Mouse (Mus musculus) hindbrain, embryonic 16.5 days (tissue): ENCODE results near the gene Dcbld1. TPM values are rescaled to one million over a fixed set of nuclear protein-coding genes. Genes with fewer than 3 reads are reported as not detected.
A peak's percentile ranks its signal among the peaks of the same experiment; 100 is the strongest.

Source experiments
- ATAC-seq: fragments of 200-750 bp; cut with Nextera tagmentation; 2 replicates; pipeline ENCODE4 v1.8.0; 2017; ENCODE audit warnings: moderate TSS enrichment, moderate library complexity
- H3K27ac ChIP-seq: fragments of 300-500 bp; sonication (generic); 2 replicates; pipeline ENCODE4 v1.5.1; 2014; ENCODE audit warnings: low read depth, mild to moderate bottlenecking, control low read depth, low read length, moderate library complexity
- H3K27me3 ChIP-seq: fragments of 300-500 bp; sonication (generic); replicated peaks from 2 replicates; pipeline ENCODE4 v1.6.1; 2014; ENCODE audit warnings: low read length; ENCODE audit not compliant: control insufficient read depth, insufficient read depth
- H3K36me3 ChIP-seq: fragments of 300-500 bp; sonication (generic); 2 replicates; pipeline ENCODE4 v1.6.1; 2014; ENCODE audit warnings: mild to moderate bottlenecking, low read length, moderate library complexity, mixed read lengths; ENCODE audit not compliant: control insufficient read depth, insufficient read depth
- H3K4me1 ChIP-seq: fragments of 300-500 bp; sonication (generic); 2 replicates; pipeline ENCODE4 v1.6.1; 2014; ENCODE audit warnings: low read depth, low read length; ENCODE audit not compliant: control insufficient read depth, insufficient read depth
- H3K4me2 ChIP-seq: fragments of 300-500 bp; sonication (generic); 2 replicates; pipeline ENCODE4 v1.6.1; 2014; ENCODE audit warnings: mild to moderate bottlenecking, low read length, control low read depth, moderate library complexity
- H3K4me3 ChIP-seq: fragments of 300-500 bp; sonication (generic); 2 replicates; pipeline ENCODE4 v1.5.1; 2014; ENCODE audit warnings: mild to moderate bottlenecking, low read length, control low read depth, moderate library complexity
- H3K9ac ChIP-seq: fragments of 300-500 bp; sonication (generic); 2 replicates; pipeline ENCODE4 v1.6.1; 2014; ENCODE audit warnings: low read depth, mild to moderate bottlenecking, control low read depth, low read length, moderate library complexity
- H3K9me3 ChIP-seq: fragments of 300-500 bp; sonication (generic); 2 replicates; pipeline ENCODE4 v1.6.1; 2014; ENCODE audit warnings: mild to moderate bottlenecking, low read length, moderate library complexity; ENCODE audit not compliant: control insufficient read depth
- WGBS: fragments of 180-500 bp; shearing (Covaris S2); extraction: QIAGEN DNeasy Blood & Tissue Kit; methylation state at CpG from one replicate; pipeline ENCODE4 v1.1.7; 2014; 5-methylcytosine and 5-hydroxymethylcytosine counted together
- polyA plus RNA-seq: library from polyadenylated mRNA; unstranded; fragments of >200 nt; fragmentation: Nextera tagmentation; extraction: Ambion mirVana; gene quantifications from 2 replicates; pipeline ENCODE4 v1.2.1, GENCODE M21; 2015

The Dcbld1 gene
- 21.0 and 23.2 TPM in 2 replicates for polyA plus RNA-seq

GRCm38 (mm10) chr10:52233301-52233968, at the start of gene Dcbld1:
Gene Dcbld1 (plus strand): TSS chr10:52233619.
- no peaks in the 10 kb centered on the region for H3K36me3 ChIP-seq
- under 1% methylated on average over 39 of the region's 60 CpGs for WGBS
- H3K9ac ChIP-seq, result peak within 1 kb of the TSS; percentile 81
- no peaks in the 10 kb centered on the region for H3K9me3 ChIP-seq
- H3K4me2 ChIP-seq, result peak within 1 kb of the TSS; percentile 92
- peak within 1 kb of the TSS; percentile 69 for H3K4me3 ChIP-seq
- no peaks in the 10 kb centered on the region for H3K27me3 ChIP-seq
- ATAC-seq, result peak; percentile 95
- peak within 1 kb of the TSS; percentile 74 for H3K27ac ChIP-seq
- peaks cover 12% of the 10 kb centered on the region for H3K4me1 ChIP-seq

- H3K9me3 ChIP-seq, result no peaks in the 10 kb centered on the region
- H3K9ac ChIP-seq, result no peak overlapping the region
- H3K4me1 ChIP-seq, result no peaks in the 10 kb centered on the region
- H3K4me3 ChIP-seq, result no peak overlapping the region
- WGBS, result 88% methylated on average over 4 of the region's 4 CpGs
- H3K4me2 ChIP-seq, result no peak overlapping the region
- no peak overlapping the region for H3K27ac ChIP-seq
- H3K36me3 ChIP-seq, result no peaks in the 10 kb centered on the region
- ATAC-seq, result no peak
- no peaks in the 10 kb centered on the region for H3K27me3 ChIP-seq
Observed at GRCm38 (mm10) chr10:52185900-52186299, 47.5 kb upstream of the Dcbld1 start.

- Histone ChIP-seq H3K9me3 (no peaks in the 10 kb centered on the region), H3K9ac (no peak within 1 kb of the TSS), H3K4me3 (no peak within 1 kb of the TSS), H3K27me3 (no peaks in the 10 kb centered on the region), H3K27ac (no peak within 1 kb of the TSS), H3K36me3 (no peaks in the 10 kb centered on the region), H3K4me1 (no peaks in the 10 kb centered on the region), H3K4me2 (no peak within 1 kb of the TSS)
- 89% methylated on average over 7 of the region's 7 CpGs for WGBS
- ATAC-seq, result no peak
Observed at GRCm38 (mm10) chr10:52194957-52195852, 38.2 kb upstream of the Dcbld1 start, which contains the start of gene Ros1. Gene Ros1 (minus strand): TSS chr10:52195244.

- Histone ChIP-seq H3K27me3 (no peaks in the 10 kb centered on the region), H3K4me3 (no peak overlapping the region), H3K9me3 (no peaks in the 10 kb centered on the region), H3K4me1 (no peaks in the 10 kb centered on the region), H3K4me2 (no peak overlapping the region), H3K9ac (no peak overlapping the region), H3K27ac (no peak overlapping the region), H3K36me3 (no peaks in the 10 kb centered on the region)
- no peak for ATAC-seq
- WGBS, result 82% methylated on average over 2 of the region's 2 CpGs
Observed at GRCm38 (mm10) chr10:52204006-52204405, 29.4 kb upstream of the Dcbld1 start.

GRCm38 (mm10) chr10:52215267-52215818, 18.1 kb upstream of the Dcbld1 start:
- no peak for ATAC-seq
- H3K4me2 ChIP-seq, result no peak overlapping the region
- H3K9ac ChIP-seq, result no peak overlapping the region
- no peaks in the 10 kb centered on the region for H3K36me3 ChIP-seq
- H3K27ac ChIP-seq, result no peak overlapping the region
- no peaks in the 10 kb centered on the region for H3K27me3 ChIP-seq
- H3K9me3 ChIP-seq, result no peaks in the 10 kb centered on the region
- H3K4me1 ChIP-seq, result no peaks in the 10 kb centered on the region
- 54% methylated on average over 2 of the region's 2 CpGs for WGBS
- H3K4me3 ChIP-seq, result no peak overlapping the region

- no peaks in the 10 kb centered on the region for H3K9me3 ChIP-seq
- no peak overlapping the region for H3K9ac ChIP-seq
- 24% methylated on average over 7 of the region's 7 CpGs for WGBS
- H3K4me1 ChIP-seq, result no peaks in the 10 kb centered on the region
- ATAC-seq, result peak; percentile 88
- no peaks in the 10 kb centered on the region for H3K27me3 ChIP-seq
- H3K4me3 ChIP-seq, result no peak overlapping the region
- no peak overlapping the region for H3K4me2 ChIP-seq
- H3K27ac ChIP-seq, result no peak overlapping the region
- no peaks in the 10 kb centered on the region for H3K36me3 ChIP-seq
Observed at GRCm38 (mm10) chr10:52216797-52217563, 16.4 kb upstream of the Dcbld1 start.

GRCm38 (mm10) chr10:52217564-52217934, 15.9 kb upstream of the Dcbld1 start:
- Histone ChIP-seq H3K4me1 (no peaks in the 10 kb centered on the region), H3K9me3 (no peaks in the 10 kb centered on the region), H3K27ac (no peak overlapping the region), H3K27me3 (no peaks in the 10 kb centered on the region), H3K4me3 (no peak overlapping the region), H3K36me3 (no peaks in the 10 kb centered on the region), H3K4me2 (no peak overlapping the region), H3K9ac (no peak overlapping the region)
- 48% methylated on average over 7 of the region's 7 CpGs for WGBS
- ATAC-seq, result peak; percentile 78

- ATAC-seq, result no peak
- H3K36me3 ChIP-seq, result no peaks in the 10 kb centered on the region
- no peak overlapping the region for H3K4me3 ChIP-seq
- no peak overlapping the region for H3K9ac ChIP-seq
- H3K4me2 ChIP-seq, result no peak overlapping the region
- no peaks in the 10 kb centered on the region for H3K27me3 ChIP-seq
- no peak overlapping the region for H3K27ac ChIP-seq
- H3K4me1 ChIP-seq, result no peaks in the 10 kb centered on the region
- 81% methylated on average over 3 of the region's 3 CpGs for WGBS
- no peaks in the 10 kb centered on the region; the same call in 1 of the 2 replicates for H3K9me3 ChIP-seq
Observed at GRCm38 (mm10) chr10:52219600-52219999, 13.8 kb upstream of the Dcbld1 start.
